Mouse (Mus musculus): ENCODE results near the gene Olfr281.

Olfr281 gene

GRCm38 (mm10) chr15:98483907-98484886 is 31.8 kb downstream of the Olfr281 start:
- no peak for DNase-seq (ENCODE audit: low spot score)

DNA sequence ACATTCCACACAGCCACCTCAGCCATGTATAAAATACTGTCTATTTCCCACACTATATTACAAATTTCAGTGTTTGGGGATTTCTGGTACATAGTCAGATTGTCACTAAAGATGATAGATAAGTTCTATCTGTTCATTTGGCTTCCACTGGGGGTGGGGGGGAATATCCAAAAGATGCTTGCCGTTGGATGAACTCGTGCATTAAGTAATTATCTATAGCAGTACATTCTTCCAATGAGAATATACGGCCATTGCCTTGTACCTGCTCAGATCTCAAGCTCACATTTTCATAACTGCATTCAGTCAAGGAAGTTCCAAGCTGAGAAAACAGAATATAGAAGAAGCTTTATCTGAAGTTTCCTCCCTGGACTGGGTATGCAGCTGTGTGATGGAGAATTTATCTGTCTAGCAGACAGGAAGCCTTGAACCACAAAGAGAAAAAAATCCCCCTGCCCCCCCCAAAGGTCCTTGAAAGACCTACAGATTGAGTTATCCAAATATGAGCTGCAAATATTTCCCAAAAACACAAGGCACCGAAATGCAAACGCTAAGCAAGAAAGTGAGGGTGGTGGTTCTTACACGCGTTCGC is 34.1 kb downstream of the Olfr281 start:
- DNase-seq (ENCODE audit: low spot score), result no peak

GRCm38 (mm10) chr15:98491332-98491731 is 38.9 kb downstream of the Olfr281 start:
- DNase-seq (ENCODE audit: low spot score), result no peak

GRCm38 (mm10) chr15:98492102-98492501 is 39.7 kb downstream of the Olfr281 start, which contains the start of gene Olfr279:
Olfr279 (plus strand) TSS chr15:98492402.
- no peak for DNase-seq (ENCODE audit: low spot score)

DNA sequence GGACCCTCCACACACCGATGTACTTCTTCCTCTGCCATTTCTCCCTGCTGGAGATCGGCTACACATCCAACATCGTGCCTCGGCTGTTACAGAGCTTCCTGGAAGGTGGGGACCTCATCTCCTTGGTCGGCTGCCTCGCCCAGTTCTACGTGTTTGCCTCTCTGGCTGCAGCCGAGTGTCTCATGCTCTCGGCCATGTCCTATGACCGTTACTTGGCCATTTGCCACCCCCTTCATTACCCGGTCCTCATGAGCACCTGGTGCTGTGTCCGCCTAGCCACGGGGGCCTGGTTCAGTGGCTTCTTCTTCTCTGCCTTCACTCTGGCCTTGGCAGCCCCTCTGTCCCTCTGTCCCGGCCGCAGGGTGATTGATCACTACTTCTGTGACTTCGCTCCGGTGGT is 45.2 kb downstream of the Olfr281 start:
- no peak for DNase-seq (ENCODE audit: low spot score)

GRCm38 (mm10) chr15:98503317-98503716 is 50.9 kb downstream of the Olfr281 start:
- no peak for DNase-seq (ENCODE audit: low spot score)

- DNase-seq (ENCODE audit: low spot score), result peak; percentile 68
These were observed 52.1 kb downstream of the Olfr281 start for GRCm38 (mm10) chr15:98504514-98504913.

- no peak for DNase-seq (ENCODE audit: low spot score)
These were observed 54.0 kb downstream of the Olfr281 start for GRCm38 (mm10) chr15:98506253-98506957.

DNA sequence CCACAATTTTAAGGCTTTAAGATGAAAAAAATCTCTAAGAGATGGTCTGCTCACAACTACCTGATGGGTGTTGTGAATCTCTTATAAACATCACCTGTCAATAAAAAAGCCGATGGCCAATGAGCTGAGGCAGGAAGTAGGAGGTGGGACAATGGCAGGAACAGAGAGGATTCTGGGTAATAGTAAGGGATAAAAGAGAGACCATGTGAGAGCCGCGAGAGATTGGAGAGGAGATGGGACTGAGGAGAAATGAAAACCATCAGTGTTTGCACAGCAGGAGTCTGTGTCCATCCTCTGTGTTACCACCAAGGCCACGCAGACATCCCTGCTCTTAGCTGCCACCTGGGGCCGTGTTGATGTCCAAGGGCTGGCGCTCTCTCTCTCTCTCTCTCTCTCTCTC is 54.9 kb downstream of the Olfr281 start:
- DNase-seq (ENCODE audit: low spot score), result no peak

DNA sequence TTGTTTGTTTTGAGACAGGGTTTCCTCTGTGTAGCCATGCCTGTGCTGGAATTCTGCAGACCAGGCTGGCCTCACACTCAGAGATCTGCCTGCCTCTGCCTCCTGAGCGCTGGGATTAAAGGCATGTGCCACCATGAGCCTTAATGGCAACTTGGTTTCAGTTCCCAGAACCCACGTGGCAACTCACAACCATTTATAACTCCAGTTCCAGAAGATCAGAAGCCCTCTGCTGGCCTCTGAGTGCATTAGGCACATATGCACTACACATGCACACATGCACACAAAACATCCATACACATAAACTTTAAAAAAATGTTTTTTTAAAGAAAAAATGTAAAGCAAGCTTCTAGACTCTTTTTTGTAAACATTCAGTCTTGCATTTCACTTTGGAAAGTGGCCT is 57.0 kb downstream of the Olfr281 start:
- no peak for DNase-seq (ENCODE audit: low spot score)

Measured in c-Kit-positive CD71-positive TER-119-positive erythroid progenitor cells, embryonic 14.5 days (primary cell).